Mouse (Mus musculus): ENCODE measurements around the gene Gas2l1.

Gene Gas2l1

GRCm38 (mm10) chr11:5042645-5043381, 22.3 kb downstream of the Gas2l1 start:
- DNase-seq (ENCODE audit: low read depth, low spot score), result no peak

- DNase-seq (ENCODE audit: low read depth, low spot score), result no peak
Observed at GRCm38 (mm10) chr11:5041144-5041780, 23.9 kb downstream of the Gas2l1 start.

GRCm38 (mm10) chr11:5040585-5040984, 24.5 kb downstream of the Gas2l1 start:
- DNase-seq (ENCODE audit: low read depth, low spot score), result peak; percentile 60

DNA sequence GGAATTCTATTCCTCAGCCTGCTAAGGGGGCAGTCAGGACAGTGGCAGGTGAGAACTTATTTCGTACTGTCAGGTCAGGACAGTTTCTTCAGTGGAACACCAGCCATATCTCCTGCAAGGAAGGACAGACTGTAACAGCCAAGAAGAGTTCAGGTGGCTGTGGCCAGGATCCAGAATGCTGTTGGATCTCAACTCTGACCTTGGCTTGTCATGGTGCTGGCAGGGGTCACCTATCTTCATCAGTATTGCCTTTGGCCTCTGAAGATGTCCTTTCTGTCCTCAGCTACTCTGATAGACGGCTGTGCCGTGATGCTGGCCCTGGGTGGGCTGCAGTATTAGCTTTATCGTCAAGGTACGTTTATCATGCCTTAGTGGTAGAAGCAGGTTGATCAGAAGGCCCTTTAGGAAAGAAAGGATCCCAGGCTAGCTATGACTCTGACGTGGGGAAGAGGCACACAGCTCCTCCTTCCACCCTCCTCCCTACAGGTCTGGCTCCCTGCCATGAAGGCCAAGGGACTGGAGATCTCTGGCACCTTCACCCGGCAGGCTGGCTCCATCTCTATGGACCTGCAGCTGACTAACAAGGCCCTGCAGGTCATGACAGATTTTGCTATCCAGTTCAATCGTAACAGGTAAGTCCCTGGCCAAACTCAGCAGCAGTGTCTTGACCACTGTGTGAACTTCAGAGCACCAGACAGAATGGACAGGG, 27.8 kb downstream of the Gas2l1 start:
- DNase-seq (ENCODE audit: low read depth, low spot score), result no peak

DNA sequence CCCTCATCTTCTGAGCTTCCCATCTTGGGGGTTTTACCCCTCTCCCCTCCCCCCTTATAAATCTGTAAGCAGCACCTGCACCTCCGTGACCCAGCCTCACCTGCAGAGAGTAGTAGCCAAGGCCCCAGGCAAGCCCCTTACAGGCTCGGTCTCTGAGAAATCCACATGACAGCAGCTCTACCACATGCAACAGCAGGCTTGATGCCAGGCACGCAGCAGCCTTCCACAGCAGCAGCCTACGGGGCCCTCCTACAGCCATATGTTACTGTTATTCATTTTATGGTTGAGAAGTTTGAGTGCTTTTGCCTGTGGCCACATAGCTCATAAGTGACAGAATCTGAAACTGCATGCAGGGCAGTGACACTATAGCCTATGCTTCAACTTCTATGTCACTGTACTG, 29.7 kb downstream of the Gas2l1 start:
- no peak for DNase-seq (ENCODE audit: low read depth, low spot score)

DNA sequence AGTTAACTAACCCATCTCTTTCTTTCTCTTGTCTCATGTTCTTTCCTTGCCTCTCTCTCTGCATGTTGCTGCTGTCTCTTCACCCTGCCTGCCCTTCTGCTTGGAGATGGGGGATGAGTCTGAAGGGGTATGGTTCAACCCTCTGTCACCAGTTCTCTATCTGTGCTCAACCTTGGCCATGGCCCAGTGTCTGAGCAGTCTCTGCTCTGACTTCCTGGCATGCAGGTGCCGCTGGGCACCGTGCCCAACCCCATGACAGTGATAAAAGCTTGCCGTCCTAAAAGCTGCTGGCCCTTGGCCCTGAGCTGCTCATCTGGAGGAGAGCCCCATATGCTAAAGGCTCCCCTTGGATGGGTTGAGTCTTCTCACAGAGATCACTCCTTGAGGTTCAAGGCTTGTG, 32.0 kb downstream of the Gas2l1 start:
- no peak for DNase-seq (ENCODE audit: low read depth, low spot score)

DNA sequence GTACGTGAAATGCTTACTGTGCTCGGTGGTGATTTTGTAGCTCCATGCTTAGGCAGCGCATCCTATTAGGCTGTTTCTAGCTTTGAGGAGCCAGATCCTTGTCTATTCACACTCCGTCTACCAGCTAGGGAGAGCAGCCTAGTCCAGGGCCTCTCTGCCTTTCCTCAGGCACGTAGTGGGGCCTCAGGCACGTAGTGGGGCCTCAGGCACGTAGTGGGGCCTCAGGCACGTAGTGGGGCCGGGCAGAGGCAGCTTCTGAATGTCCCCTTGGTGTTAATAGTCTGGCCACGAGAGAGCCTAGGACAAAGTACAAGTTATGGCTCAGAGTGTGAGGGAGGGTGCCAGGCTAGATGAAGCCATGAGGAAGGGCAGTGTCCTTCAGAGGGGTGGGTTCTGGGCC, 32.4 kb downstream of the Gas2l1 start:
- no peak for DNase-seq (ENCODE audit: low read depth, low spot score)

DNA sequence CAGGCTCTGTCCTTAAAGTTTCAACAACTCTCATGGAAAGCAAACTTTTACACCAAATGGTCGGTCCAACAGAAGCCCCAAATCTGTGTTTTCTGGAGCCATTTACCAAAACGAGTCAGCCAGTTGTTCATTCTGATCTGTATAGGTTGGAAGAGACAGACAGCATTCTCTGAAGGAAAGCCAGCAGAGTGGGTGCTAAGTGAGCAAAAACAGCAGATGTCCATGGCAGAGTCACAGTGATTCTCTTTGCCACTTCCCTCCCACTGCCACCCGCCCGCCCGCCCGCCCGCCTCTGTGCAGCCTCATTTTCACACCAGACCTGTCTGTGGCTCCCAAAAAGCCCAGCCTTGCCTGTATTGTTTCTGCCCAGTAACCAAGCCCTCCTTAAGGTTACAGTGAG, 36.9 kb downstream of the Gas2l1 start:
- DNase-seq (ENCODE audit: low read depth, low spot score), result no peak

- no peak for DNase-seq (ENCODE audit: low read depth, low spot score)
Observed at GRCm38 (mm10) chr11:5025108-5025507, 40.0 kb downstream of the Gas2l1 start.

- DNase-seq (ENCODE audit: low read depth, low spot score), result peak; percentile 46
Observed at GRCm38 (mm10) chr11:5017506-5017905, 47.6 kb downstream of the Gas2l1 start.

DNA sequence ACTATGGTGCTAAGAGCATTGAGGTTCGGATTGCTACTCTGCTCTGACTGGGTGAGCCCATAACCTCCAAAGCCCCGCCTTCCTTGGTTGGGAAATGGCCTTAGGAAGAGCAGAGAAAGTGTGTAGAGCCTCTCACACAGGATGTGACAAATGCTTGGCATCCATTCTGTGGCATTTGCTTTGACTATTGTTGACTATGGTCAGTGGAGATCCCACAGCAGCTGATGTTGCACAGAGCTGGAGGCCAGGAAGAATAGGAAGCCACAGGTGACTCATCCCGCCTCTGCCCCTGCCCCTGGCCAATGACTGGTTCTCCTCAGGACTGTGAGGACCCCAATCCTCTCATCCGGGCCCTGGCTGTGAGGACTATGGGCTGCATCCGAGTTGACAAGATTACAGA, 48.8 kb downstream of the Gas2l1 start:
- no peak for DNase-seq (ENCODE audit: low read depth, low spot score)

DNA sequence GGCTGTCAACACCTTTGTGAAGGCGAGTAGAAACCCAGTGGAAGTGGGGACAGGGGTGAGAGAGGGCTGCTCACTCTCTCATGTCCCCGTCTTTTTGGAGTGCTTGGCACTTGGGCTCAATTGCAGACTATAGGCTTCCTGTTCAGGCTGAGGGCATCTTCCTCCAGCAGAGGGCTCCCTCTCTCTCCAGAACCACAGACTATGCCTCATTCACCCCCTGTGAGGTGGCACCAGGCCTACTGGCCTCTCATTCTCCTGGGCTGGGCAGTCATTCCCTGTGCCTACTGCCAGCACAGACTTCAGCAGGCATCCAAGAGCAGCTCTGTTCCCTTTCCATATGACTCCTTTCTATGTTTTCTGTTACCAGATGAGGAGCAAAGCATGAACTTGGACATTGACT, 49.4 kb downstream of the Gas2l1 start:
- no peak for DNase-seq (ENCODE audit: low read depth, low spot score)

DNA sequence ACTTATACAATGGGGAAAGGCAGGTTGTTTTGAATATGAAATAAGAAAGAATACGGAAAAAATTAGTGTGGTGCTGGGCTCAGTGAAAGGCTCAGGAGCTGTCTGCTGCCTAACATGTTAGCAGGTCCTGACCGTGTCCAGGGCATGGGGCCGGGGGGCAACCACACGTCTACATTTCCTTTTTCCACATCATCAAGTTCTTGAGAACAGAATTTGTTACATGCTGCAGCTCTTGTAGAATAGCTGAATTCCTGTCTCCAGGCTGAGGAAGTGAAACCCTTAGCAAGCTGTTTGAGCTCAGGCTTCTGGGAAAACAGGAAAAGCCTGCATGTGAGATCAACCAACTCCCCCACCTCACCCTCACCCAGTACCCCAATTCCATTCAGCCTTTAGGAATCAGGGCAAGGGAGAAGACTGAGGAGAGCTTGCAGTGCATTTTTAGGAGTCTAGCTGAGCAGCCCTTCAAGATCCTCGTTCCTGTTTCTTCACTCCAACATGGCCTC, 52.9 kb downstream of the Gas2l1 start:
- DNase-seq (ENCODE audit: low read depth, low spot score), result no peak

DNA sequence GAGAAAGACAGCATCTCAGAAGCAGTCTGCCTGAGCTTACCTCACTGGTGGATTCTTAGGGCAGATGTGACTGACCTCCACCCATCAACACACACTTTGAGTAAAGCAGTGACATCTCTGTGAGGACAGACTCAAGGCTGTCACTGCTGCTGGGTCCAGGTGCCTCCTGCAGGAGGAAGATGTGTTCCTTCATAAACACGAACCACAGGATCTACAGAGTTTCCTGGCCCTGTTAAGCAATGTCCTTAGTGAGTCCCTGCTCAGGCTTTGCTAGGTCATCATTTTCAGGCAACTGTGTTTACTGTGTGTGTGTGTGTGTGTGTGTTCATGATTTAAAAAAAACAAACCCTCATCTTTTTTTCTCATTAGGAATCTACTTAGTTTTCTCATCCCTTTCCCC, 53.6 kb downstream of the Gas2l1 start:
- DNase-seq (ENCODE audit: low read depth, low spot score), result no peak

DNA sequence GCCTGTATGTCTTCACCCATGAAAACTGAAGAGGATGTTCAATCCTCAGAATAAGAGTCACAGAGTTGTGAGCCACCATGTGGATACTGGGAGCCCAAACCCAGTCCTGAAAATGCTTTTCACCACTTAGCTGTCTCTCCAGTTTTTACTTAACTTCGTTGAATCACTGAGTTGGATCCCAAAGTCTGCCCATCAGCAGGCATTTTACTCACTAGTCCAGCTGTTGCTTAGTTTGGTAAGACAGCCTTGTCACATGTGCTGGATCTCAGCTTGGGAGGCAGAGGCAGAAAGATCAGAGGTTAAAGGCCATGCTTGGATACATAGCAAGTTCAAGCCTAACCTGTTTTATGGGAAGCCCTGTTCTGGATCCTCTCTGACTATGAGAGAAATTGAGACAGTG, 54.9 kb downstream of the Gas2l1 start:
- no peak for DNase-seq (ENCODE audit: low read depth, low spot score)

GRCm38 (mm10) chr11:5009354-5010074, 55.6 kb downstream of the Gas2l1 start:
- no peak for DNase-seq (ENCODE audit: low read depth, low spot score)

DNA sequence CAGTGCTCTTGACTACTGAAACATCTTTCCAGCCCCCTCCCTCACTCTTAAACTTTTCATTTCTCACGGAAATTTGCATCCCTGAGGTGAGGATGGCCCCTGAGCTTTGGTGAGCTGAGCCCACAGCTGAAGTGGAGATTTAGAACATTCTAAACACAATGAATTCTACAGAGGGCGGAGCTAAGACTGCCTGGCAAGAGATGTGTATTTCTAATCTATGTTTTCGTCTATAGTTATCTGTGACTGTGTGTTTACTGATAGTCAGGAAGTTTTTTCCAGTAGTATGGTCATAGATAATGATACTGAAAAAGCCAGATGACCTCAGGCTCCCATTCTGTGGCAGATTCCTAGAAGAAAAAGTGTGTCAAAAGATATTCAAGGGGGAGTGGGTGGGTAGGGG, 56.3 kb downstream of the Gas2l1 start:
- no peak for DNase-seq (ENCODE audit: low read depth, low spot score)

DNA sequence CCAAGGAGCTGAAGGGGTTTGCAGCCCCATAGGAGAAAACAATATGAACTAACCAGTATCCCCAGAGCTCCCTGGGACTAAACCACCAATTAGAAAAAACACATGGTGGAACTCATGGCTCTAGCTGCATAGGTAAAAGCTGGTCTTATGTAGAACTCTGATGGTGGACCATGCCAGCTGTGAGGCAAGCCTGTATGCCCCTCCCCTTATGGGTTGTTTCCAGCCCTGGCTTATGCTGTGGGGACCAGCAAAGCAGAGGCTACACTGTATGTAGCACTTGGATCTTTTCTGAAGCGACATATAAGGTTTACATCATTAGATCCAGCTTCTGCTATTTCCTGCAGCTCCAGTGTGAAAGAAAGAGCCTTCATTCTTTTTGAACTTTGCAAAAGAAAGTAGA, 57.9 kb downstream of the Gas2l1 start:
- DNase-seq (ENCODE audit: low read depth, low spot score), result no peak

DNA sequence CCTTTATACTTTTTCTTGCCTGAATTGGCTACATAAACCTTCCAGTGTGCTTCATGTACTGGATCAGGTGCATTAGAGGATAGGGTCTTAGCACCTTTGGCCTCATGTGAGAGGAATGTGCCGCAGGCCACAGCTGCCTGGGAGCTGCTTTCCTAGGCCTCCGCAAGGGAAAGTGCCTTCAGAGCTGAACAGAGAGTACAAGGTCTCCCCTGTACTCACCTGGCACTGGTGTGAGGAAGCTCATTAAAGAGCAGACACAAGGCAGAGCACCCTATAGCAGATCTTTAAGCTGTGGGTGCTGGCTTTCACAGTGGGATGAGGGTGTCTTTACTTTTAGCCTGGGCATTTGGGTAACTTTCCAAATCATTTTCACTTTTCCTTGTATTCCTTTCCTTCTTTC, 59.6 kb downstream of the Gas2l1 start:
- DNase-seq (ENCODE audit: low read depth, low spot score), result no peak

Data from R1 (cell line).